ENCODE assay signal across 21 mouse cellular contexts in genomic region chr9:24775001-24775400, GRCm38 (mm10). TPM values are rescaled to one million over a fixed set of nuclear protein-coding genes. Genes with fewer than 3 reads are reported as not detected.
DNase-seq lines count a peak whose midpoint lies in the region; ATAC-seq and TF ChIP-seq lines count a peak whose summit lies in the region.
"Had no signal": no experiment of that assay in that cellular context is flagged by ENCODE, and none has a peak within 500 bp of the region (broad histone marks: within the 10 kb centered on the region; RNA-seq: fewer than 3 reads in every experiment).

No protein-coding gene starts in this region.

- TF ChIP-seq POLR2A in liver, adult 2 months (IDR thresholded peaks at IDR 0.05; ENCODE audit: extremely low read depth, insufficient read depth, low read length) = no peak

- WGBS in heart, embryonic 11.5 days (ENCODE audit: insufficient replicate concordance) = 2% methylated on average over 9 of the region's 9 CpGs
- WGBS in liver, adult 2 months = 2% methylated on average over 9 of the region's 9 CpGs
- WGBS in embryonic facial prominence, embryonic 10.5 days = under 1% methylated on average over 9 of the region's 9 CpGs

- no peaks in the 10 kb centered on the region for H3K27me3 ChIP-seq in heart, embryonic 11.5 days (ENCODE audit: control insufficient read depth, insufficient read depth, low read length)
- peaks cover 25% of the 10 kb centered on the region for H3K27me3 ChIP-seq in liver, adult 2 months (ENCODE audit: control insufficient read depth, insufficient read depth, low read length)
- peaks cover 100% of the 10 kb centered on the region for H3K27me3 ChIP-seq in embryonic facial prominence, embryonic 10.5 days (replicated peaks; ENCODE audit: low read depth, poor library complexity, severe bottlenecking)

- peak overlapping the region; percentile 86 for H3K4me2 ChIP-seq in heart, embryonic 11.5 days

- intact Hi-C loops in heart, postnatal 25 days (cut with DNase I) = loop anchor here (5.0 kb wide), 1 partner anchor 197 kb away; no protein-coding TSS in a partner anchor

- TF ChIP-seq CTCF in liver, adult 2 months (IDR thresholded peaks at IDR 0.05; ENCODE audit: low read depth, low read length) = no peak

- no peaks in the 10 kb centered on the region for H3K79me2 ChIP-seq in liver, adult 2 months (ENCODE audit: control insufficient read depth, insufficient read depth, low read length)

- peaks cover 6% of the 10 kb centered on the region; the same call in 1 of the 2 replicates for H3K36me3 ChIP-seq in heart, embryonic 11.5 days (ENCODE audit: control insufficient read depth, insufficient read depth, low read length)
- H3K36me3 ChIP-seq in liver, adult 2 months (ENCODE audit: control insufficient read depth, insufficient read depth, low read length) = no peaks in the 10 kb centered on the region
- no peaks in the 10 kb centered on the region for H3K36me3 ChIP-seq in embryonic facial prominence, embryonic 10.5 days (replicated peaks)
- H3K36me3 ChIP-seq: liver, embryonic 13.5 days had no signal

- no peaks in the 10 kb centered on the region for H3K9me3 ChIP-seq in heart, embryonic 11.5 days (replicated peaks; ENCODE audit: control insufficient read depth, low read length)
- no peaks in the 10 kb centered on the region for H3K9me3 ChIP-seq in embryonic facial prominence, embryonic 10.5 days
- H3K9me3 ChIP-seq: liver, embryonic 13.5 days had no signal

- peaks cover 16% of the 10 kb centered on the region for H3K4me1 ChIP-seq in heart, embryonic 11.5 days (ENCODE audit: control insufficient read depth, insufficient read depth, low read length)
- peaks cover 3% of the 10 kb centered on the region; the same call in 1 of the 2 replicates for H3K4me1 ChIP-seq in liver, adult 2 months (ENCODE audit: control insufficient read depth, insufficient read depth, low read length)
- peaks cover 35% of the 10 kb centered on the region for H3K4me1 ChIP-seq in embryonic facial prominence, embryonic 10.5 days

- 0 out of 2 replicates have a peak, but pooled peaks have one; percentile 19 for ATAC-seq in heart, embryonic 11.5 days (replicated peaks; ENCODE audit: insufficient number of reproducible peaks, low FRiP score, low TSS enrichment)

- peak; percentile 38 for DNase-seq in embryo, embryonic 10.5 days (ENCODE audit: low spot score)
- DNase-seq in embryo, embryonic 10 days (ENCODE audit: low spot score) = no peak
- DNase-seq in heart, postnatal 25 days (ENCODE audit: low spot score) = no peak
- no peak for DNase-seq in liver, adult 2 months (ENCODE audit: extremely low read depth, low read depth, low spot score)
- no peak for DNase-seq in liver
- peak; percentile 11 for DNase-seq in embryonic facial prominence, embryonic 10.5 days (ENCODE audit: low spot score)
- no peak for DNase-seq in retina, postnatal 1 day
- DNase-seq: cerebellum, adult 8-10 months; kidney, adult 11 months; layer of hippocampus, postnatal 36 days; liver, embryonic 13.5 days; right cerebral cortex, postnatal 4 days; thymus, adult 2 months had no signal

- peak overlapping the region; percentile 99 for H3K27ac ChIP-seq in heart, embryonic 11.5 days (ENCODE audit: low read depth, low read length)
- H3K27ac ChIP-seq in liver, adult 2 months (replicated peaks; ENCODE audit: insufficient read depth, low read depth, low read length) = peak overlapping the region; percentile 63
- H3K27ac ChIP-seq in embryonic facial prominence, embryonic 10.5 days (replicated peaks) = no peak overlapping the region
- H3K27ac ChIP-seq: kidney, postnatal 0 days; liver, embryonic 13.5 days had no signal

- H3K4me3 ChIP-seq in heart, embryonic 11.5 days (ENCODE audit: low read depth, low read length) = peak overlapping the region; percentile 79
- no peak overlapping the region for H3K4me3 ChIP-seq in liver, adult 2 months (ENCODE audit: insufficient read depth, low read depth, low read length)
- peak overlapping the region; percentile 52; the same call in 1 of the 2 replicates for H3K4me3 ChIP-seq in embryonic facial prominence, embryonic 10.5 days

- peak overlapping the region; percentile 98 for H3K9ac ChIP-seq in heart, embryonic 11.5 days (ENCODE audit: low read depth, low read length)
- H3K9ac ChIP-seq in liver, adult 2 months (ENCODE audit: low read depth, low read length) = no peak overlapping the region
- H3K9ac ChIP-seq: liver, embryonic 13.5 days had no signal

RNA-seq across cellular contexts. Expression of gene Tbx20, which starts 0.9 kb away (rescaled TPM):
- 60.0 and 80.5 TPM in 2 replicates for polyA plus RNA-seq in heart, embryonic 11.5 days (2014; fragmentation: Nextera tagmentation; extraction: Ambion mirVana)
- total RNA-seq in heart, postnatal 25 days (2021) = 10 to 100 TPM; 88.9 to 92.6 TPM
- 2.2 and 3.0 TPM in 2 replicates for total RNA-seq in liver, adult 2 months (2014; rRNA removed)
- 0.52 and 0.67 TPM in 2 replicates for polyA plus RNA-seq in liver, adult 2 months (2012; rRNA removed)
- polyA plus RNA-seq in embryonic facial prominence, embryonic 10.5 days (2016; fragmentation: Nextera tagmentation; extraction: Ambion mirVana) = 0.87 and 2.1 TPM in 2 replicates
- total RNA-seq: gastrocnemius, adult 8-10 months; granulocyte monocyte progenitor cell, adult 5-6 weeks; layer of hippocampus, adult 18-20 months; layer of hippocampus, postnatal 36 days; left cerebral cortex, postnatal 25 days; megakaryocyte, adult 5-6 weeks had no signal
- polyA plus RNA-seq: frontal cortex, adult 2 months; kidney, postnatal 0 days had no signal

Comparison
In these comparisons a context has a peak if more than half of its experiments do, and no peak if none do; other contexts are left out.
1. DNase-seq: peak in embryo, embryonic 10.5 days (single experiment) and embryonic facial prominence, embryonic 10.5 days (single experiment); none in embryo, embryonic 10 days (single experiment), heart, postnatal 25 days (single experiment), liver, adult 2 months (single experiment), liver (single experiment) and retina, postnatal 1 day (single experiment).
2. RNA of gene Tbx20, which starts 0.9 kb away (polyA plus RNA-seq): 60.0 to 80.5 TPM in heart, embryonic 11.5 days; 0.87 to 2.1 TPM in embryonic facial prominence, embryonic 10.5 days and 0.52 to 0.67 TPM in liver, adult 2 months; every median in the first group is over 10 times any median in the second.